ENCODE assay signal across 9 mouse cellular contexts in the genomic region with DNA sequence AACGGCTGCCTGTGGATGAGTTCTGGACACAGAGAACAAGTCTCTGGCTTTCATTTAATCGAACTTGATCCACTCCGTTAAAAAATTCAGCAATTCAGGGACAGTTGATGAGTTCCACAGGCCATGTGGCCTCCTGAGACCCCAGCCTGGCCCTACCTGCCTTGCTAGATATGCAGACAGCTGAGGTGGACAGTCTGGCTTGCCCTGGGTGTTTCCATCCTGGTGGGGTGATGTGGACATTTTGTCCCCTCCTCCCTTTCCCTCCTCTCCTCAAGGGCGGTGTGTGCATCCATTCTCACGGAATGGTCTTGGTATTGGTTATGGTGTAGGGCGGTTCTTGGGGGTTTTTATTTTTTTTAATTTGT.
DNase-seq lines count a peak whose midpoint lies in the region; ATAC-seq and TF ChIP-seq lines count a peak whose summit lies in the region.
"Had no signal": no experiment of that assay in that cellular context is flagged by ENCODE, and none has a peak within 500 bp of the region (broad histone marks: within the 10 kb centered on the region; RNA-seq: fewer than 3 reads in every experiment).

No protein-coding gene starts in this region.

- H3K27ac ChIP-seq in heart, embryonic 15.5 days = peak overlapping the region; percentile 96
- peak overlapping the region; percentile 91 for H3K27ac ChIP-seq in liver, postnatal 0 days (ENCODE audit: low read depth)

- peak overlapping the region; percentile 24 for H3K4me3 ChIP-seq in heart, embryonic 15.5 days
- H3K4me3 ChIP-seq in liver, postnatal 0 days (ENCODE audit: low read depth, low read length) = no peak overlapping the region
- H3K4me3 ChIP-seq: erythroblast, embryonic 14.5 days had no signal

- H3K27me3 ChIP-seq in heart, embryonic 15.5 days = no peaks in the 10 kb centered on the region
- H3K27me3 ChIP-seq in Patski = no peaks in the 10 kb centered on the region
- H3K27me3 ChIP-seq in liver, postnatal 0 days (ENCODE audit: insufficient read depth, low read length) = no peaks in the 10 kb centered on the region

- no peaks in the 10 kb centered on the region for H3K9me3 ChIP-seq in heart, embryonic 15.5 days (replicated peaks)
- H3K9me3 ChIP-seq in liver, postnatal 0 days (ENCODE audit: low read length) = no peaks in the 10 kb centered on the region

- 58% methylated on average over 6 of the region's 6 CpGs for WGBS in heart, embryonic 15.5 days
- 64% methylated on average over 6 of the region's 6 CpGs for WGBS in liver, postnatal 0 days (ENCODE audit: insufficient replicate concordance)

- TF ChIP-seq EP300 in liver, postnatal 0 days (IDR thresholded peaks at IDR 0.05; ENCODE audit: low read depth) = no peak

- no peak for TF ChIP-seq CTCF in Patski (IDR thresholded peaks at IDR 0.05)
- no peak for TF ChIP-seq CTCF in liver, postnatal 0 days (IDR thresholded peaks at IDR 0.05; ENCODE audit: low read depth)

- POLR2A ChIA-PET in Patski (lab: Charles Lee) = interaction anchor here (0.7 kb wide), 1 partner anchor 70 kb away, joined by 4 read pairs; no protein-coding TSS in a partner anchor

- ATAC-seq in heart, embryonic 15.5 days (replicated peaks; ENCODE audit: insufficient number of reproducible peaks, insufficient read depth, low FRiP score, low read depth) = no peak
- ATAC-seq in Patski = peak; percentile 8
- no peak for ATAC-seq in liver, postnatal 0 days

- H3K9ac ChIP-seq in heart, embryonic 15.5 days = peak overlapping the region; percentile 41
- peak overlapping the region; percentile 57 for H3K9ac ChIP-seq in liver, postnatal 0 days (replicated peaks)

- no peaks in the 10 kb centered on the region for H3K36me3 ChIP-seq in heart, embryonic 15.5 days
- no peaks in the 10 kb centered on the region for H3K36me3 ChIP-seq in liver, postnatal 0 days (replicated peaks; ENCODE audit: insufficient read depth, low read length)

- intact Hi-C loops in gastrocnemius, postnatal 14 days (cut with DNase I; ENCODE audit: low total_unique reads) = no loop called here

- H3K4me1 ChIP-seq in heart, embryonic 15.5 days (replicated peaks) = peaks cover 22% of the 10 kb centered on the region
- H3K4me1 ChIP-seq in liver, postnatal 0 days (ENCODE audit: insufficient read depth) = peaks cover 14% of the 10 kb centered on the region

- no peak for DNase-seq in heart, postnatal 4 days
- DNase-seq in Patski (ENCODE audit: low read depth, low spot score) = no peak
- DNase-seq in gastrocnemius, postnatal 14 days = peak; percentile 30
- DNase-seq in liver, postnatal 0 days = no peak
- no peak for DNase-seq in right cerebral cortex, postnatal 10 days (ENCODE audit: low spot score in 2 of 2)
- no peak for DNase-seq in right cerebral cortex, postnatal 14 days
- DNase-seq in layer of hippocampus, adult 11-12 months (ENCODE audit: low spot score) = no peak

- H3K4me2 ChIP-seq in heart, embryonic 15.5 days = peak overlapping the region; percentile 45
- peak overlapping the region; percentile 60 for H3K4me2 ChIP-seq in liver, postnatal 0 days (ENCODE audit: low read depth, low read length)

- CTCF ChIA-PET in Patski (lab: Charles Lee) = interaction anchor here (1.0 to 1.2 kb wide), 3 partner anchors 36 to 71 kb away, joined by 3 read pairs; no protein-coding TSS in a partner anchor

- in situ Hi-C loops in Patski (cut with MboI; ENCODE audit: low pct_unique_long_range_greater_than_20kb) = no loop called here
